19 mouse cellular contexts compared by ENCODE assay signal in the genomic region with DNA sequence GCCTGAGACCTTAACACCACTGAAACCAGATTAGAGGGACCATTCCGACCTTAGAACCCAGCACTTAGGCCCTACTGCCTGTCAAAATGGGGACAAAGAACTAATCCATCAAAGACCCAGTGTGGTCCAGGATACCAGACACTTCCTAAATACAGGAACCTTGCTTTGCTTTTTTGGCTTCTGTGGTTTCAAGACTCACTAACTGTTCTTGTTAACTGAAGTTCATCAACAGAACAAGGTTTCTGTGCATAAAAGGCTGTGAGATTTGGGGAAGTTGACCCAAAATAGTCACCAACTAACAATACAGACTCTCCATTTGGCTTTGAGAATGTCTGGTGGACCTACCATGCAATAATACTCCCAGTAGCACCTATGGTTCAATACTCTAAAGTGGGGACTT.
"Had no signal": no experiment of that assay in that cellular context is flagged by ENCODE, and none has a peak within 500 bp of the region (broad histone marks: within the 10 kb centered on the region; RNA-seq: fewer than 3 reads in every experiment).

No protein-coding gene starts in this region.

- H3K36me3 ChIP-seq: midbrain, embryonic 10.5 days; midbrain, embryonic 12.5 days; neural tube, embryonic 13.5 days; neural tube, embryonic 15.5 days had no signal

- H3K9ac ChIP-seq: lung, embryonic 14.5 days; midbrain, embryonic 12.5 days; neural tube, embryonic 13.5 days; neural tube, embryonic 15.5 days had no signal

- H3K9me3 ChIP-seq: midbrain, embryonic 10.5 days; midbrain, embryonic 12.5 days; neural tube, embryonic 13.5 days; neural tube, embryonic 15.5 days had no signal

- DNase-seq: lung, adult 18-20 months; lung, embryonic 14.5 days; lung, postnatal 10 days; lung, postnatal 4 days; midbrain, embryonic 14.5 days; retina, postnatal 1 day; right cerebral cortex, adult 18-20 months; right cerebral cortex, postnatal 25 days; right cerebral cortex, postnatal 4 days; spleen, adult 18-20 months; thymus, adult 18-20 months; thymus, postnatal 14 days; thymus, postnatal 36 days had no signal

- H3K4me2 ChIP-seq: lung, embryonic 14.5 days; midbrain, embryonic 12.5 days; neural tube, embryonic 13.5 days; neural tube, embryonic 15.5 days had no signal

- H3K27me3 ChIP-seq: midbrain, embryonic 12.5 days; neural tube, embryonic 13.5 days; neural tube, embryonic 15.5 days had no signal

- ATAC-seq: midbrain, embryonic 16.5 days had no signal

- H3K4me3 ChIP-seq: midbrain, embryonic 10.5 days; midbrain, embryonic 12.5 days; myocyte; neural tube, embryonic 13.5 days; neural tube, embryonic 15.5 days had no signal

- H3K4me1 ChIP-seq: midbrain, embryonic 10.5 days; midbrain, embryonic 12.5 days; neural tube, embryonic 13.5 days; neural tube, embryonic 15.5 days had no signal

- H3K27ac ChIP-seq: midbrain, embryonic 10.5 days; midbrain, embryonic 12.5 days; neural tube, embryonic 13.5 days; neural tube, embryonic 15.5 days had no signal
